Mouse (Mus musculus): ENCODE measurements around the gene Ppp4c. TPM values are rescaled to one million over a fixed set of nuclear protein-coding genes. Genes with fewer than 3 reads are reported as not detected.
A peak's percentile ranks its signal among the peaks of the same experiment; 100 is the strongest.

Ppp4c gene
- total RNA-seq (2021), result 10 to 100 TPM; 21.7 to 26.8 TPM
- long read RNA-seq, experiment 1, transcript Ppp4c-201 (9 exons, 1,359 nt), result minor isoform, 15 of 39 reads
- long read RNA-seq, experiment 1, transcript Ppp4c-211 (8 exons, 1,400 nt), result major isoform, 22 of 39 reads
- long read RNA-seq, experiment 1, partial matches to known transcripts, result 0 of 39 reads
- long read RNA-seq, experiment 1, other reads (novel, unspliced or antisense), result 2 of 39 reads
- long read RNA-seq, experiment 2, transcript Ppp4c-211 (8 exons, 1,400 nt), result minor isoform, 13 of 30 reads
- long read RNA-seq, experiment 2, transcript Ppp4c-201 (9 exons, 1,359 nt), result major isoform, 15 of 30 reads
- long read RNA-seq, experiment 2, partial matches to known transcripts, result 1 of 30 reads
- long read RNA-seq, experiment 2, other reads (novel, unspliced or antisense), result 1 of 30 reads

DNA sequence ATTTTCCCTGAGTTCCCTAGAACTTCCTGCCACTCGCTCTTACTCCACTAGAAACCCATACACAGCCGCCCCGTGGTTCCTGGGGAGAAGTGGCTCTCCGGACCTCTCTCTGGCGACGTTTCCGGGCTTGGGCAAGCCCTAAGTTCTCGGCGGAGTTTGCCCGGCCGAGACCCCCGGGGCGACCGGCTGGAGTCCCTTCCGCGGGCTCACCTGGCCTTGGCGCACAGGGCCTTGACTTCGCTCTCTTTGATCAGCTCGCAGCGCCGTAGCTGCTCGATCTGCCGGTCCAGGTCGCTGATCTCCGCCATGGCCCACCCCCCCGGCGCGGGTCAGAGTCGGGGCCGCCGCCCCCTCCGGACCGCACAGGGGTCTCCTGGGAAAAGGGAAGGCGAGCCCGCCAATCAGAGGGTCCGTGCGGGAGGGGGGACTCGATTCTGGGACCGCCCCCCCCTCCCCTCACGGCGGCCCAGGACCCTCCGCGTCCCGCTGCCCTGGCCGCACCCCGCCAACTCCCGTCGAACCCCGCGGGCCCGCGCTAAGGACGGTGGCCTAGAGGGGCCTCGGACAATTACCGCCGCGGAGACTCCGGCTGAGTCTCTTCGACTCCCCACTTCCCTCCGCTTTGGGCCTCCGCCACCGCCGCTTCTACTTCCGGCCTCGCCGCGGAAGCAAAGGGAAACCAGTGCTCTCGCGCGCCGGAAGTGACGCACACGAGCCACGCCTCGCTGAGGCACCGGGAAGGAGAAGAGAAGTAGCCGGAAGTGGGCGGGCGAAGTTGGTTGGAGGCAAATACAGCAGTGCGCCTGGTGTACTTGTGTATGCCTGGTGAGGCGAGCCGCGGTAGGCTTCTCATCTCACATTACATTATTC, at the start of gene Ppp4c:
Gene Ppp4c, minus strand, starts transcription at position 646 of the 870 bp plus-strand sequence.
- DNase-seq, result peak; percentile 95

DNA sequence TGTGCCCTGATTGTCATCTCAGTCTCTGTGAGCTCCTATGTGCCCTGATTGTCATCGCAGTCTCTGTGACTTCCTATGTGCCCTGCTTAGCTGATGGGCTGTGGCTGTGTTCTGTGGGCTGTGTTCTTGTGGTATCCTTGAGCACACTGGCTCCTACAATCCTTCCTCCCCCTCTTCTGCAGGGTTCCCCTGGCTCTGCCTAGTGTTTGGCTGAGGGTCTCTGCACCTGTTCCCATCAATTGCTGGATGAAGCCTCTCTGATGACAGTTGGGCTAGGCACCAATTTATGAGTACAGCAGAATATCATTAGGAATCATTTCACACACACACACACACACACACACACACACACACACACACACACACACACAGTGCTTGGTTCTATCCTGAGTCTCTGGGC, 41.0 kb upstream of the Ppp4c start:
- no peak for DNase-seq

DNA sequence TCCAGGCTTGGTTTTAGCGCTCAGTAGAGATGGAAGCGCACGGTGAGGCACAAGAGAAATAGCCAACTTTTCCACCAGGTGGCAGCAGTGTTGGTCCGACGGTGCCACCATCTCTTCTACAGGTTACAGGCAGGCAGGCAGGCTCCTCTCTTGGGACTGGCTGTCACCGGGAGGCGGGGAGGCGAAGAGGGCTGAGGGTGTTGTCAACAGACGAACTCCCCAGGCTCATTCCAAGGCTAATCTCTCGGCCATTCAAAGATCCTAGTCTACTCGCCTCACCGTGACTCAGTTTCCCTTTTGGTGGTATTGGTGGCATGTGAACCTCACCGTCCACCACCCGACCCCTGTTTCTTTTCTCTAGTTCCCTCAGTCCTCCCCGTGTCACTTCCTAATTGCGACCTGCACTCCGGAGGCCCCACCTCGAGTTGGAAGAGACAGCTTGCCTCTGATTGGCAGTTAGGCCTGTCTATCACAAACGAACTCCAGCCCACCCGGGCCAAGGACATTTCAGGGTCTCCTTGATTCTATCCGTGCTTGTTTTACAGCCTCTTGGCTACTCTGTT, 39.8 kb upstream of the Ppp4c start:
- DNase-seq, result peak; percentile 59

DNA sequence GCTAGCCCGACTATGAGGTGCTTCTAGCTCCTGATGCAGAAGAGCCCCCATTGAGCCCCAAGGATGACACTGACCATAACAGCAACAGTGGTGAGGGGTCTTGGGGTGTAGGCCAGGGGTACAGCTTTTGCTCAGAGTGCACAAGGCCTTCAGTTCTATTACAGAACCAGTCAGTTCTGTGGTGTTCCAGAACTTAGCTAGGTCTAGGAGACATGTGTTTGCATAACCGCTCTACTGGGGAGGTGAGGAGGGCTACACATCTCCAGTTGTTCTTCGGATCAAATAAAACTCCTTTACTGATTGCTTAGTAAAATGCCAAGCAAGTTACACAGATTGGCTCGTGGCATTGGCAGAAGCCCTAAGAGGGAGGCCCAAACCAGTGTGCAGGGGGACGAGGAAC, 39.2 kb upstream of the Ppp4c start, which contains the start of gene 4930451I11Rik:
Gene 4930451I11Rik, minus strand, starts transcription at position 101 of the 400 bp plus-strand sequence.
- DNase-seq, result no peak

DNA sequence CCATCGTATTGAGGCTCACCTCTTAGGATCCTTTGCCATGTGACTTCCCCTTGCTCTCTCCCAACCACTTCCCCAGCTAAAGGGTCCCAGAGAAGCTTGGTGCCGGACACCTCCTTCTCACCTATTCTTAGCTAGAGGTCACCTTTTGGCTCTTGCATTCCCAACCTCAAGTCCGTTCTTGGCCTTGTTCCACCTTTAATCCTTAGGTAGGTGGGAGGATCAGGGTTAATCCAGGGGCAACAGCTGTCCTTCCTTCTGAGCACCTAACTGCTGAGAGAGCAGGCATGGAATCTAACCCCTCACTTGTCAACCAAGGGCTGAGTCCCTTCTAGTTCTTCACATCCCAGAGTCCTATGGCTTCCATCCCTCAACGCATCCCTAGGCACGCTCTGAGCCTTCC, 33.7 kb upstream of the Ppp4c start:
- DNase-seq, result no peak

DNA sequence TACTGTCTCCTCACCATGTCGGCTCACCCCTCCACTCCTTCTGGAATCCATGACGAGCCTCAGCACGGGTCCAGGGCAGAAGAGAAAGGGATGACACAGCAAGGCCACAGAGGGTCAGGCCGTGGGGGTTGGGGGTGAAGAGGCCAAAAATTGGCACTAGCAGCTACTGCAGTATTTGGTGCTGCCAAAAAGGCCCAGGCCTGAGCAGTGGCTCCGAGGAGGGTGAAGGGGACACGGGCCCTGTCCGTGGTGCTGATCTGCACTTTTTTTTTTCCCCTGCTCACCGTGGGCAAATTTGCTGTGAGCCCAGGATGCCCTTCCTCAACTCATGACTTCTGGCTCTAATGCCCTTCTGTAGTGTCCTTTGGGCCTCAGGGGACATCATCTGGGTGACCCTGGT, 33.1 kb upstream of the Ppp4c start:
- no peak for DNase-seq

DNA sequence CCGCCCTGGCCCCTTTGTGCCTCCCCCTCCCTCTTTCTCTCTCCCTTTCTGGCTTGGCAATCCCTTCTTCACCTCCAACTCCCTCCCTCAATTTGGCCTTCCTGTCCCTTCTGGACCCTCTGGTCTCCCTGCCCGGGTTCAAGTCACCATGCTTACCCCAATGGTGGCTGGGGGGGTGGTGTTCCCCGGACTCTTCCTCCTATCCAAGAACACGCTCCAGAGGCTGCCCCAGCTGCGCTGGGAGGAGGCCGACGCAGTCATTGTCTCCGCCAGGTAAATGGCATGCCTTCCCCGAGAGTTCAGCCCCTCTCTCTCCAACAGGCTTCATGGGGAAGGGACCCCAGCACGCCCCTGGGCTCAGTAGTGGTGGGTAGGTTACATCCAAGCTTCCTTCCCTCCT, 31.6 kb upstream of the Ppp4c start:
- no peak for DNase-seq

DNA sequence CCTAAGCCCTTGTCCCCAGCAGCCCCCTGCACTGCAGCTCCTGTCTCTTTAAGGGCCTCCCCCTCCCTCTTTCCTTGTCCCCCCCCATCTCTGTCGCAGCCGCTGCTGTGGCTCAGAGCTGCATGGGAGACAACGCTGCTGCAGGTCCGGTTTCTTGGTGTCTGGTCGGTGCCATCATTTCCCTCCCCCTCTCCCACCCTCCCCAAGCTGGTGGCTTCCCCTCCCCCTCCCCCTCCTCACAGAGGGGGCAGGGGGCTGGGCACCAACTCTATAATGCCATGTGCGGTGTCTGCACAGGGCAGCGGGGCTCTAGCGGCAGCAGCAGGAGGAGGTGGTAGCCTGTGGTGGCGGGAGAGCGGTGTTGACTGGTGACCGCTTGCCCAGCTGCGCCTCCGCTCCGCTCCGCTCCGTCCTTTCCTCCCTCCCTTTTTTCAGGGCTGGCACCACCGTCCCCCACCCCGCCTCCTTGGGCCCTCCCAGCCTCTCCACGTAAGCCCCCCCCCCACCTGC, 31.0 kb upstream of the Ppp4c start:
- DNase-seq, result peak; percentile 19

DNA sequence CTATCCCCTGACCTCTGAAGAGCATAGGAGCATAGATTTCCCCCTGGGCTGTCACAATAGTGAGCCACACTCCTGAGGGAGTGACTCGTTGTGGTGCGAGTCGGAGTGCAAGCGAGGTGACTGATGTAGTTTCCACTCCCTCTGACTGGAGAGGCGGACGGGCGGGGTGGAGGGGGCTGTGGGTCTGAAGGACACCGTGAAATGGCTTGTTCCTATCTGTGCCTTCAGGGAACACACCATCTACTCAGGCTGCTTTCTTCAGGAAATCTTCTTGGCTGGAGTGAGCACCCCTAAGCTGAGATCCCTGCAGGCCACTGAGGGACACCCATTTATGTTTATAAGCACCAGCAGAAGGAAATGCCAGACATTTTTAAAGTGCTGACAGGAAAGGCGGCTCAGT, 30.4 kb upstream of the Ppp4c start:
- peak; percentile 23 for DNase-seq

DNA sequence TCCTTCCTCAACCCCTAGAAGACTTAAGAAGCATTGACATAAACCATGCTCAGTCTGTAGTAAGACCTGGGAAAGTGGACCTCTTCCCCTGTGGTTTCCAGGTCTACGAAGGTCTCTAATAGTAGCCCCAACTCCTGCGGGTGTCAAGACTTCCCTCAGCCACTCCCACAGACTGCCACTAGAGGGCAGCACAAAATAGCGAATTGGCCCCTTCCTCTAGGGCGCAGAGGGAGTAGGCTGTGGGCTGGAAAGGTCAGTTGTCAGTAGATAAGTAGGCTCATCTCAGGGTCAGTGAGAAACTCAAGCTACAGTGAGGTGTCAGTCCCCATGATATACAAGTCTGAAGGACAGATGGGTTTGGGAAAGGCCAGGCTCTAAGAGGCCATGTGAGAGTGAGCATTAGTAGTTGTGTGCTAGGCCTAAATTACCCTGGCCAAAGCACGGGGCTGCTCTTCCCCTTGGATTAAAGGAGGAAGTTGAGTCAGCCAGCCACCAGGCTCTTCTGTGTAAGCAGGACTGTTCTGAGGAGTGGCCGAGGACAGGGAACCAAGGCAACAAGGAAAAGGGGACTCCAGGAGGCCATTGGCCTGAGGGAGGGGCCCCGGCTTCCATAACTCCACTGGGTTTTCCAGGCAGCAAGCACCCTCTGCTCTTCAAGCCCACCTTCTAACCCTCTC, 29.7 kb upstream of the Ppp4c start:
- DNase-seq, result peak; percentile 62

DNA sequence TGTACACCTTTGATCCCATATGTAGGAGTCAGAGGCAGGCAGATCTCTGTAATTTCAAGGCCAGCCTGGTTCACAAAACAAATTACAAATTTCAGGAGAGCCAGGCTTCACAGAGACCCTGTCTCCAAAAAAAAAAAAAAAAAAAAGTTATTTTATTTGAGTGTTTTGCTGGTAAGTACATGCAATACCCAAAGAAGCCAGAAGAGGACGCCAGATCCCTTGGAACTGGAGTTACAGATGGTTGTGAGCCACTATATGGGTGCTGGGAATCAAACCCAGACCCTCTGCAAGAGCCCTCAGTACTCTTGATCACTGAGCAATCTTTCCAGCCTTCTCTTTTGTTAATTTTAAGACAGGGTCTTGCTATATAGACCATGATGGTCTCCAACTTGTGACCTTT, 26.5 kb upstream of the Ppp4c start:
- no peak for DNase-seq

DNA sequence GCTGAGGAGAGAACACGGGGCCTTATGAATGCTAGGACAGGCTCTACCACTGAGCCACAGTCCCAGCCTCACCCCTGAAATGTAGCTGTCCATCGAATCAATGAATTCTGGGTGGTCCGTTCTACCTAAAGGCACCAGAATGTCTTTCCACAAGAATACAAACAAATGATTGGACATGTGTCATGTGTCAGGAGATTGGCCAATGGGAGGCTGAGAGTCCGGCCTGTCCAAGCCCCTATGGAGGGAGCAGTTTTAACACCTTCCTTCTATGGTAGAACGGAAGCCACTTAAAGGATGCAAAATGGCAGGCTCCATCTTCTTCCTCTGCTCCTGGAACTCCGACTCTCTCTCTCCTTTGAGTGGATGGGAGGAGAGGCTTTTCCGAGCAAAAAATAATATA, 25.3 kb upstream of the Ppp4c start:
- DNase-seq, result no peak

DNA sequence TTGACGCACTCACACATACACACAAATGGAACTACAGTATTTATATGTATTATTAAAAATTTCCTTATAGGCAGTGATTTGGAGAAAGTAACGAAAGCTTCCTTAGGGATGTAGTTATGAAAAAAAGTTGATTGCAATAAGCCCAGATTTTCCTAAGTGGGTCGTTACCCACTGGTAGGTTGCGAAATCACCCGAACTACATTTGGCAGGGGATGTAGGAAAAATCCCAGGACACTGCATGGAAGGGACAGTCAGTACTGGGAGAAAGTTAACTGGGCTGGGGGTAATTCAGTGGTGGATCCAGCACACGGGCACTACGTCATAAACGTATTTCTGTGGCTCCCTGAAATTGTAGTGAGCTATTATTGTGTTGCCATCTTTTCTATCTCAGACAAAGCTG, 24.2 kb upstream of the Ppp4c start:
- DNase-seq, result no peak

DNA sequence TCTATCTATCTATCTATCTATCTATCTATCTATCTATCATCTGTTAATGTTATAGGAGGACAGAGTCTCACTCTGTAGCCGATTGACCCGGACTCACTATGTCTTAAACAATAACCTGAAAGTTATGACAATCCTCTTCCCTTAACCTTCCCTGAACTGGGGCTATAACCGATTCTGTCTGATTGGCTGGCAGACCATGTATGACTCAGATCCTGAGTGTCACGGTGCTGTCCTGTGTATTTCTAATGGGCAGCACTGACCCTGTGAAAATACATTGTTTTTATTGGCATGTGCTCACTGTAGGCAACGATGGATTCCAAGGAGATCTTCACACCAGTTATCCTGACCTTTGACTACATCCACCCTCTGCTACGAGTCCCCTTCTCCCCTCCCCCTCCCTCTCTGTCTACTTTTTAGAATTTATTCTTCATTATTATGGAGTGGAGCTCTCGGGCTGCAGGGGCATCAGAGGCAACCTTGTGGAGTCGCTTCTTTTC, 23.5 kb upstream of the Ppp4c start:
- no peak for DNase-seq

DNA sequence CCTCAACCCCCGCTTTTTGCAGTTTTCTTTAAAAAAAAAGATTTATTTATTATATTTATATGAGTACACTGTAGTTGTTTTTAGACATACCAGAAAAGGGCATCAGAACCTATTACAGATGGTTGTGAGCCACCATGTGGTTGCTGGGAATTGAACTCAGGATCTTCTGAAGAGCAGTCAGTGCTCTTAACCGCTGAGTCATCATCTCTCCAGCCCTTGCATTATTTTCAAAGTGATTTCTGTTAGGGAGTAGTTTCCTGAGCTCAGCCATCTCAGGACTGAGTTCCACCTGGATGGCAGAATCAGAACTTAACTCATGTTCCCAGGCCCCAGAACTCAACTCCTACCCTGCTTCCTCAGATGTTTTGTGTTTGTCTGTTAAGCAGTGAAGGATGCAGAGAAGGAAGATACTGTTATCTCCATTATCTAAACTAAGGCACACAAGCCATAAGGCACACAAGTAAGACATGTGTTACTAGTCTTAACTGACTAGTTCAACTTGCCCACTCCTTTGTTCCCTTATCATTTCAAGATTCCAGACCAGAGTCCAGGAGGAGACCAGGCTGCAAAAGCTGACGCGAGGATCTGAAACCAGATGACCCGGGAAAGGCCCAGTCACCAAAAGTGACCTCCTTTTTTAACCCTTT, 17.6 kb upstream of the Ppp4c start:
- DNase-seq, result no peak

DNA sequence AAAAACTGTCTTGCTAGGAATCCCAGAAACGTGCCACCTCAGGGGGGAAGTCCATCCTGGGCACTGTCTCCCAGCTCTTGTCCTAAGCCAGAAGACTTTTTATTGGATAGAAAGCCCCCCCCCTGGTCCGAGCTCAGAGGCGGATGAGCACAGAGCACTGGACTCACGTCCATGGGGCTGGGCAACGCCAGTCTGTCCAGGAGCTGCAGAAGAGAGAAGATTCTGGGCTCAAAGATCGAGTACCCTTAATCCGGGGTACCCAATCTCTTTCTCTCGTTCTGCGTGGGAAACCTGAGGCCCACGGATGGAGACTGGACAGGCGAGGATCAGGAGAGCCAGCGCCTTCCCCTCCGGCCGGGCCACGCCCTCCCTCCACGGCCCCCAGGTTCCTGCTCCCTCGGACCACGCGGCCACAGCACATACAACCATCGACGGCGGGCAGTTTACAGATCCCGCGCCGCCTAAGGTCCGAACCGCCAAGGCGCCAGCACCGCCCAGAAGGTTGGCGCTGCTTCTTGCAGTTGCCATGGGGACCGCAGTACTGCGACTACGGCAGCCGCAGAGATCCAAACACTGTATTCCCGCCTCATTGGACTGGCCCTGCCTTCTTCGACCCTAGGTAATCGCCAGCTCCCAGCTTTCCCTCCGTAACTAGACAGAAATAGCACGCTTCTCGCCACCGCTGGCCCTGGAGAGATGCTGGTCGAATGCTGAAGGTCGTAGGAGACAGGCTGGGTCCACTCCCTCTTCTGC, 16.6 kb upstream of the Ppp4c start:
- DNase-seq, result peak; percentile 87

DNA sequence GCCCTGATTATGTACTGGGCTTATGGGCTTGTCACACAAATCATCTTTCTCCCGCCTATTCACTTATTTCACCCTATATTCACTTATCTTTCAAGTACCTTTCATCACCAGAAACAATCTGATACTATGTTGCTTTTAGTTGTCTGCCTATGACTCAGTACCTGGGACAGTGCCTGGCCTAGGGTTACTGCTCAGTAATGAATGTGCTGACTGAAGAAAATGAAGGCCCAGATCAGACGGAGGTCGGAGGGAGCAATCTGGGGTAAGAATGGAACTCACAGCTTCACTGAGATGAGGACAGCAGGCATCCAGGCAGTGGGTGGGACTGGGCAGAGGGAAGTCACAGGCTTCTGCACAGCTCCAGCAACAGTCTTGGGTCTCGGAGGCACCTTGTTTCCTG, 15.1 kb upstream of the Ppp4c start:
- DNase-seq, result no peak

DNA sequence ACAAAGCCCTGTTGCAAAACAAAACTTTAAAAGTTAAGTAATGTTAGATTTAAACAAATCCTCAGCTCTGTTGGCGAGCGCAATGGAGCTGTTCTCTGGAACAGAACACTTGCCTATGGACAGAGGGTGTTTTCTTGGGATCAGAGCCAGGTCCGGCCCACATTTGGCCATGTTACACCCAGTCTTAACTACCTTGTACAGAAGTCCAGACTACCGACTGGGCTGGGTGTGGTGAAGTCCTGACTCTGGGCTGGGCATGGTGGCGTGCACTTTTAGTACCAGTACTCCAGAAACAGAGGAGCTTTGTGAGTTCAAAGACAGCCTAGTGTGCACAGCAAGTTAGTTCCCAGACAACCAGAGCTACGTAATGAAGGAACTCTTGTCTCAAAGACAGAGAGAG, 14.7 kb upstream of the Ppp4c start:
- no peak for DNase-seq

DNA sequence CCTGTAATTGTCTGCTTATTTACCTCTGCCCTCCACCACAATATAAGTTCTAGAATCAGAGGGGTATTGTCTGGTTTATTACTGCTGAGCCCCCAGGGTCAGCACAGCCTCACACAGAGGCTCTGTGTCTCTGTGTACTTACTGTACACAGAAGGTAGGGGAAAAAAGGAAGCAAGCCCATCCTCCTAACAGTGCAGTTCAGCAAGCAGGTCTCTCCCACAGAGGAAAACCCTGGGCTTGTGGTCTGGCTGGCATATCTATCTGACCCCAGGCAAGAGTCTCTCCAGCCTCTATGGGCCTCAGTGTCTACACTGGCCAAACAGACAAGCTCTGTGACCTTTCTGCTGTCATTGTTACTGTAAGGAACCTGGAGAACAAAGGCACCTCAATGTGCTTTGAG, 11.5 kb upstream of the Ppp4c start:
- DNase-seq, result no peak

DNA sequence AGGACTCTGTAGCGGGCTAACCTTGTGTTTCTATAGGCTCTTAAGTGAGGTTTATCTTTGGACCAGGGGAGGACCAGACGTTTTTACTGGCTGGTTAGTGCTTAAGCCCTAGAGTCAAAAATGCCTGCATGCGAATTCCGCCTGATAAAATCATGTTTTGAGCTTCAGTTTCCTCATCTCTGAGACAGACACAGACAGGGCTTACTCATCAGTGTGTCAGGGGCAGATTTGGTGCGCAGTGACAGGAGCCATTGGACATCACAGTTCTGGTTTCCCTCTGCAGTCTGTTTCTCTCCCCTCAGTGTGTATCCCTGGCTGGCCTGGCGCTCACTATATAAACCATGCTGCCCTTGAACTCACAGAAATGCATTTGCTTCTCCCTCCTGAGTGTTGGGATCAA, 10.9 kb upstream of the Ppp4c start:
- no peak for DNase-seq

All from gastrocnemius, postnatal 25 days (tissue).